Mouse (Mus musculus) frontal cortex, adult (tissue): ENCODE measurements around the gene Myh7.
A peak's percentile ranks its signal among the peaks of the same experiment; 100 is the strongest.
"Not testable (repeated sequence)": the region's sequence is repeated elsewhere in the genome, so short reads cannot be mapped to it uniquely, and the experiment has no call there.

Experiments
- ATAC-seq: cut with Nextera tagmentation; 2 replicates; pipeline ENCODE4 v1.9.2; 2017; ENCODE audit warnings: mild to moderate bottlenecking, moderate library complexity, mixed read lengths; ENCODE audit not compliant: low TSS enrichment

The Myh7 gene

GRCm38 (mm10) chr14:54968344-54968743 lies 26.1 kb downstream of the Myh7 start:
- no peak for ATAC-seq

- no peak for ATAC-seq
These were observed 26.6 kb downstream of the Myh7 start for GRCm38 (mm10) chr14:54967874-54968273.

GRCm38 (mm10) chr14:54966320-54966977 lies 28.0 kb downstream of the Myh7 start, which contains the start of gene Myh6:
Myh6 (minus strand) TSS chr14:54966927.
- ATAC-seq, result no peak

GRCm38 (mm10) chr14:54965631-54966030 lies 28.8 kb downstream of the Myh7 start:
- ATAC-seq, result no peak

GRCm38 (mm10) chr14:54965044-54965443 lies 29.4 kb downstream of the Myh7 start:
- no peak for ATAC-seq

- ATAC-seq, result no peak
These were observed 30.7 kb downstream of the Myh7 start for GRCm38 (mm10) chr14:54963727-54964126.

- no peak for ATAC-seq
These were observed 31.7 kb downstream of the Myh7 start for GRCm38 (mm10) chr14:54962714-54963113.

- ATAC-seq, result no peak
These were observed 32.9 kb downstream of the Myh7 start for GRCm38 (mm10) chr14:54961487-54961886.

- ATAC-seq, result peak; percentile 44; the same call in 1 of the 2 replicates
These were observed 33.7 kb downstream of the Myh7 start for GRCm38 (mm10) chr14:54960769-54961168.

GRCm38 (mm10) chr14:54959853-54960613 lies 34.4 kb downstream of the Myh7 start:
- ATAC-seq, result not testable (repeated sequence)

GRCm38 (mm10) chr14:54959197-54959596 lies 35.2 kb downstream of the Myh7 start:
- no peak for ATAC-seq

GRCm38 (mm10) chr14:54958503-54958902 lies 35.9 kb downstream of the Myh7 start:
- no peak for ATAC-seq

- no peak for ATAC-seq
These were observed 37.9 kb downstream of the Myh7 start for GRCm38 (mm10) chr14:54956533-54956932.

- ATAC-seq, result no peak
These were observed 38.9 kb downstream of the Myh7 start for GRCm38 (mm10) chr14:54955481-54955880.

GRCm38 (mm10) chr14:54954474-54954873 lies 40.0 kb downstream of the Myh7 start:
- no peak for ATAC-seq

- no peak for ATAC-seq
These were observed 40.7 kb downstream of the Myh7 start for GRCm38 (mm10) chr14:54953664-54954206.

- no peak for ATAC-seq
These were observed 42.8 kb downstream of the Myh7 start for GRCm38 (mm10) chr14:54951587-54951986.

GRCm38 (mm10) chr14:54950493-54950892 lies 43.9 kb downstream of the Myh7 start:
- no peak for ATAC-seq

- ATAC-seq, result no peak
These were observed 45.6 kb downstream of the Myh7 start for GRCm38 (mm10) chr14:54948781-54949180.

- ATAC-seq, result not testable (repeated sequence)
These were observed 47.4 kb downstream of the Myh7 start for GRCm38 (mm10) chr14:54947008-54947407.

- ATAC-seq, result no peak
These were observed 48.3 kb downstream of the Myh7 start for GRCm38 (mm10) chr14:54945975-54946704.

GRCm38 (mm10) chr14:54944939-54945338 lies 49.5 kb downstream of the Myh7 start:
- no peak for ATAC-seq
